Mouse (Mus musculus) ES-E14 (cell line): Measurements from ENCODE around the gene Bpi.

ENCODE experiments used
- CHD2 ChIP-seq: IDR thresholded peaks from 2 replicates; pipeline ENCODE4 v1.6.1; 2014; ENCODE audit warnings: mild to moderate bottlenecking, low read depth, low read length, inconsistent platforms
- HCFC1 ChIP-seq: IDR thresholded peaks from 2 replicates; pipeline ENCODE4 v1.6.1; 2012; ENCODE audit warnings: low read length, inconsistent platforms, borderline replicate concordance; ENCODE audit not compliant: insufficient read depth
- MAFK ChIP-seq: IDR thresholded peaks from 2 replicates; pipeline ENCODE4 v1.6.1; 2014; ENCODE audit warnings: mild to moderate bottlenecking, low read depth, low read length, inconsistent platforms; ENCODE audit not compliant: insufficient read depth
- ZC3H11A ChIP-seq: IDR thresholded peaks from 2 replicates; pipeline ENCODE4 v1.6.1; 2012; ENCODE audit warnings: low read depth, mild to moderate bottlenecking, inconsistent platforms, low read length, borderline replicate concordance
- ZNF384 ChIP-seq: IDR thresholded peaks from 2 replicates; pipeline ENCODE4 v1.6.1; 2012; ENCODE audit warnings: low read depth, low read length, inconsistent platforms

DNA sequence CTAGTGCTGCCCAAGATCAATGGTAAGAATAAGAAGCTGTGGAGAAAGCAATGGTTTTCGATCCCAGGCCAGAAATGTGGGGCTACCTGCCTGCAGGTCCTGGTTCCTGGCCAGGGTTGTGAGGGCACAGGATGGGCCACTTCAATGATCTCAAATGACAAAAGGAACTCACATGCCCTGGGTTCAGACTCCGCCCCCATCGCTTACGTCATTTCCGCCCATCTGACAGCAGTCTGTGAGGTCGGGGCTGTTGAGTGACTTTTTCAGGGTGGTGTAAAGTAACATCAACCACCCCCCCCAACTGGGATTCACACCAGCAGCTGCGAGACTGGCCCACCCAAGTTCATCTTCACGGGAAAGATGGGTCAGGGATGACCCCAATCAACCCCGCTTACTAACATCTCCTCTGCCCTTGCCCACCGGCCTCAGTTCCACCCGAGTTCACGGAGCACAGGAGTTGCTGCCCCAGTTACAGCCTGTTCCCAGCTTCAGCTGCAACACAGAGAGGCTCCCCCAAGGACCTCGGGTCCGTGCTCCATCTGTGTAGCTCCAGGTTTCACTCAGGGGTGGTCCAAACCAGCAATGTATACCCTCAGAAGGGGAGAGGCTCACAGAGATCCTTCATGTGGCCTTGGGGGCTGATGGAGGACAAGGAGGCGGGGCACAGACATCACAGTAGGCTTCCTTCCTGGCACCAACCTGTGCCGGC lies 23.8 kb downstream of the Bpi start:
- no peak for TF ChIP-seq MAFK
- TF ChIP-seq ZNF384 = no peak
- TF ChIP-seq ZC3H11A = no peak
- no peak for TF ChIP-seq CHD2
- no peak for TF ChIP-seq HCFC1
